Mouse (Mus musculus): ENCODE data around the gene Slc6a15.

DNA sequence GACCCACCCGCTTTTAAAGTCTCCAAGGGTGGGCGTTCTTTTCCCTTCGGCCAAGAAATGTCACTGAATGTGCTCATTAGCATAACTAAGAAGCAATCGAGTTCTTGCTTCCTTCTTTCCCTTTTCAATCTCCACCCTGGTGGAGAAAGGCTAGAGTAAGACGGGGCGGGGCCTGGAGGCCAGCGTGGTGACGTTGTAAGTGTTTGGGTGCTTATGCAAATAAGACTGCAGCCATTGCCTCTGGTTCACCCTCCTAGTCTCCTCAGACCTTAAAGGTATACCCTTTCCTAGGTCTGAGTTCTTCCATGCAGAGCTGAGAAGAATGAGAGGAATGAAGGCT lies 1.5 kb downstream of the Slc6a15 start:
- no peak for TF ChIP-seq CTCF (IDR thresholded peaks at IDR 0.05; ENCODE audit: extremely low read depth, insufficient read length, insufficient replicate concordance, low read depth, low read length)
- TF ChIP-seq POLR2A (IDR thresholded peaks at IDR 0.05; ENCODE audit: low read depth, low read length) = no peak
